ENCODE assay signal across 7 mouse cellular contexts in the genomic region with DNA sequence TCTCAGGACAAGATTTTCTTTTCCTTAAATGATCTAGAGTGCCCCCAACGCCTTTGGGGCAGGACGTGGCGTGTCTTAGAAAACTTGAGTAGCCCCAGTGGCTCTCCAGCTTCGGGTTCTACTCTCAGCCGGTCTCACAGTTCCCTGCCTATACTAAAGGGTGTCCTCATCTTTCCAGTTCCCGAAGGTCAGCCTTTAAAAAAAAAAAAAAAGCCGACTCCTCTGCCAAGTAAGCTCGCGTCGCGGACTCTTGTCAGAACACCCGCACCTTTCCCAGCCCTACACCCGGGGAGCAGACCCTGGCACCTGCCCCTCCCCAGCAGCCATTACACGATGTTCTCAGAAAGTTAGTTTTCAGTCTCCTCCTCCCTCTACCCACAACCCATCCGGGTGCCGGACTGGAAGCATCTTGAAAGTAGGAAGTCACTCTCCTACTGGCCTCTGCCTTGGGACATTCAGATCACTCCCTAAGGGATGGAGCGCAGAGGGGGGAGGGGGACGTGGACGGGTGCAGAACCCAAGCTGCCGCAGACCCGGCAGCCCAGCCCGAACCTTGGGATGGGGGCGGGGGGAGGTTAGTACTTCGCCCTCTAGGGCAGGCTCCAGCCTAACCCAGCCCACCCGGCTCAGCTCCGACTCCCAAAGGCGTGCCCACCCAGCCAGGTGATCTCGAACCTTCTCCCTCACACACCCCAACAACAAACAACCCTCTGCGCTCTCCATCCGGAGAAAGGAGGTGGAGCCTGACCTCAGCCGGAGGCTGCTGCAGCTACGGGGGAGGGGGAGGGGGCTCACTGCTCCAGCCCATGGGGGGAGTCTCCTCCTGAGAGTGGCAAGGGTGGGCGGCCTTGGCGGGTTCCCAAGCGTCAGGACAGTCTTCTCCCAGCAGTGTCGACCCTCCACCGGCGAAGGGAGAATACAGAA. TPM values are rescaled to one million over a fixed set of nuclear protein-coding genes. Genes with fewer than 3 reads are reported as not detected.
A peak's percentile ranks its signal among the peaks of the same experiment; 100 is the strongest.
DNase-seq lines count a peak whose midpoint lies in the region; ATAC-seq lines count a peak whose summit lies in the region.

No protein-coding gene starts in this region.

- no peaks in the 10 kb centered on the region for H3K36me3 ChIP-seq in heart, embryonic 15.5 days
- no peaks in the 10 kb centered on the region for H3K36me3 ChIP-seq in megakaryocyte, embryonic 14.5 days (replicated peaks; ENCODE audit: low read length)

- ATAC-seq in heart, embryonic 15.5 days (replicated peaks; ENCODE audit: insufficient number of reproducible peaks, insufficient read depth, low FRiP score, low read depth): 0 out of 2 replicates have a peak, but pooled peaks have one; percentile 5

- H3K4me3 ChIP-seq in heart, embryonic 15.5 days: peak overlapping the region; percentile 51
- peak overlapping the region; percentile 92 for H3K4me3 ChIP-seq in megakaryocyte, embryonic 14.5 days (replicated peaks)

- DNase-seq in CD8-positive naive resting alpha-beta T cell, adult 2 months (ENCODE audit: low read depth in 2 of 2, low spot score in 2 of 2): peak; percentile 26 to 54
- DNase-seq in R1 (ENCODE audit: low read depth, low spot score): peak; percentile 68
- DNase-seq in embryo, embryonic 10 days (ENCODE audit: low spot score): peak; percentile 36
- DNase-seq in kidney, postnatal 4 days: peak; percentile 55 to 68
- peak; percentile 77 for DNase-seq in testis, postnatal 10 days (ENCODE audit: low spot score)

- H3K4me1 ChIP-seq in heart, embryonic 15.5 days (replicated peaks): peaks cover 35% of the 10 kb centered on the region
- peaks cover 61% of the 10 kb centered on the region for H3K4me1 ChIP-seq in megakaryocyte, embryonic 14.5 days

- 2% methylated on average over 38 of the region's 38 CpGs for WGBS in heart, embryonic 15.5 days

- no peaks in the 10 kb centered on the region for H3K9me3 ChIP-seq in heart, embryonic 15.5 days (replicated peaks)
- H3K9me3 ChIP-seq in megakaryocyte, embryonic 14.5 days: no peaks in the 10 kb centered on the region

- H3K4me2 ChIP-seq in heart, embryonic 15.5 days: peak overlapping the region; percentile 85

- H3K27me3 ChIP-seq in heart, embryonic 15.5 days: peaks cover 86% of the 10 kb centered on the region
- peaks cover 92% of the 10 kb centered on the region for H3K27me3 ChIP-seq in megakaryocyte, embryonic 14.5 days (replicated peaks)

- no peak overlapping the region for H3K27ac ChIP-seq in heart, embryonic 15.5 days

- H3K9ac ChIP-seq in heart, embryonic 15.5 days: peak overlapping the region; percentile 54

RNA-seq across cellular contexts. Expression of a gene that starts 3.9 kb away (rescaled TPM):
- polyA plus RNA-seq in heart, embryonic 15.5 days (2015; fragmentation: Nextera tagmentation; extraction: Ambion mirVana): 3.3 and 5.1 TPM in 2 replicates
- polyA plus RNA-seq in megakaryocyte, embryonic 14.5 days (2012; ENCODE audit: insufficient read depth, low replicate concordance): 11.5 and 14.8 TPM in 2 replicates

RNA-seq across cellular contexts. Expression of a gene that starts 30.0 kb away (rescaled TPM):
- polyA plus RNA-seq in heart, embryonic 15.5 days (2015; fragmentation: Nextera tagmentation; extraction: Ambion mirVana): 16.5 and 20.5 TPM in 2 replicates
- polyA plus RNA-seq in megakaryocyte, embryonic 14.5 days (2012; ENCODE audit: insufficient read depth, low replicate concordance): 0.81 and 2.1 TPM in 2 replicates

RNA-seq across cellular contexts. Expression of a gene that starts 34.5 kb away (rescaled TPM):
- polyA plus RNA-seq in heart, embryonic 15.5 days (2015; fragmentation: Nextera tagmentation; extraction: Ambion mirVana): 80.6 and 87.9 TPM in 2 replicates
- polyA plus RNA-seq in megakaryocyte, embryonic 14.5 days (2012; ENCODE audit: insufficient read depth, low replicate concordance): 2.1 and 3.2 TPM in 2 replicates

Comparison
In these comparisons a context has a peak if more than half of its experiments do, and no peak if none do; other contexts are left out.
1. RNA of a gene that starts 34.5 kb away (polyA plus RNA-seq): 80.6 to 87.9 TPM in heart, embryonic 15.5 days; 2.1 to 3.2 TPM in megakaryocyte, embryonic 14.5 days; every median in the first group is over 10 times any median in the second.
2. Peak in every context shown above with its lines, with median percentiles within 50 percentile points of each other: DNase-seq.